Mouse (Mus musculus) left cerebral cortex, adult 8-10 months (tissue): ENCODE measurements around the gene Etfb. TPM values are rescaled to one million over a fixed set of nuclear protein-coding genes. Genes with fewer than 3 reads are reported as not detected.
A peak's percentile ranks its signal among the peaks of the same experiment; 100 is the strongest.
"Not testable (repeated sequence)": the region's sequence is repeated elsewhere in the genome, so short reads cannot be mapped to it uniquely, and the experiment has no call there.

Experiments used
- DNase-seq, 2 experiments: peaks; one replicate each; pipeline ENCODE4 v3.0.0; 2022; ENCODE audit warnings: low spot score in 2 of 2
- total RNA-seq, 4 experiments: library from RNA; stranded (reverse); gene quantifications; 2 replicates each; pipeline ENCODE4 v1.2.4; 2022

Etfb gene
- total RNA-seq, result 10 to 100 TPM; 52.0 to 61.0 (median 58.8) TPM

GRCm38 (mm10) chr7:43443917-43444293 lies at the start of gene Etfb, which contains the start of gene Gm45233:
Gene Etfb (plus strand): TSS chr7:43444083.
Gene Gm45233 (plus strand): TSS chr7:43444128.
- peak; percentile 88 to 95 for DNase-seq

GRCm38 (mm10) chr7:43399501-43399900 lies 44.4 kb upstream of the Etfb start:
- no peak for DNase-seq

- no peak for DNase-seq
Observed at GRCm38 (mm10) chr7:43402718-43403117, 41.2 kb upstream of the Etfb start.

GRCm38 (mm10) chr7:43407573-43407972 lies 36.3 kb upstream of the Etfb start:
- no peak for DNase-seq

- no peak for DNase-seq
Observed at GRCm38 (mm10) chr7:43408131-43408553, 35.7 kb upstream of the Etfb start, which contains the start of gene Siglecg. Gene Siglecg (plus strand): TSS chr7:43408204.

- no peak for DNase-seq
Observed at GRCm38 (mm10) chr7:43409084-43409483, 34.8 kb upstream of the Etfb start.

- not testable (repeated sequence) for DNase-seq
Observed at GRCm38 (mm10) chr7:43411724-43412123, 32.2 kb upstream of the Etfb start.

GRCm38 (mm10) chr7:43417298-43417697 lies 26.6 kb upstream of the Etfb start:
- no peak for DNase-seq

- peak; percentile 46 to 87 for DNase-seq
Observed at GRCm38 (mm10) chr7:43422995-43423617, 20.8 kb upstream of the Etfb start.

GRCm38 (mm10) chr7:43423991-43424625 lies 19.8 kb upstream of the Etfb start:
- no peak for DNase-seq

- no peak for DNase-seq
Observed at GRCm38 (mm10) chr7:43427406-43427805, 16.5 kb upstream of the Etfb start, which contains the start of gene Lim2. Gene Lim2 (plus strand): TSS chr7:43427670.

- DNase-seq, result no peak
Observed at GRCm38 (mm10) chr7:43429500-43429899, 14.4 kb upstream of the Etfb start.

GRCm38 (mm10) chr7:43432891-43433290 lies 11.0 kb upstream of the Etfb start:
- DNase-seq, result no peak

- no peak for DNase-seq
Observed at GRCm38 (mm10) chr7:43434676-43435075, 9.2 kb upstream of the Etfb start.

GRCm38 (mm10) chr7:43436341-43437255 lies 7.3 kb upstream of the Etfb start, which contains the start of gene Nkg7:
Gene Nkg7 (plus strand): TSS chr7:43437073.
- DNase-seq, result no peak

- DNase-seq, result no peak
Observed at GRCm38 (mm10) chr7:43438611-43439010, 5.3 kb upstream of the Etfb start.

GRCm38 (mm10) chr7:43440482-43440881 lies 3.4 kb upstream of the Etfb start, which contains the start of gene Cldnd2:
Gene Cldnd2 (plus strand): TSS chr7:43440782.
- no peak for DNase-seq

GRCm38 (mm10) chr7:43441071-43441470 lies 2.8 kb upstream of the Etfb start:
- DNase-seq, result no peak

- DNase-seq, result no peak
Observed at GRCm38 (mm10) chr7:43442684-43443083, 1.2 kb upstream of the Etfb start.

- DNase-seq, result peak; percentile 54 to 59
Observed at GRCm38 (mm10) chr7:43443126-43443916, 562 bp upstream of the Etfb start.

GRCm38 (mm10) chr7:43447801-43448200 lies 3.9 kb downstream of the Etfb start:
- DNase-seq, result no peak
